In the genomic region with DNA sequence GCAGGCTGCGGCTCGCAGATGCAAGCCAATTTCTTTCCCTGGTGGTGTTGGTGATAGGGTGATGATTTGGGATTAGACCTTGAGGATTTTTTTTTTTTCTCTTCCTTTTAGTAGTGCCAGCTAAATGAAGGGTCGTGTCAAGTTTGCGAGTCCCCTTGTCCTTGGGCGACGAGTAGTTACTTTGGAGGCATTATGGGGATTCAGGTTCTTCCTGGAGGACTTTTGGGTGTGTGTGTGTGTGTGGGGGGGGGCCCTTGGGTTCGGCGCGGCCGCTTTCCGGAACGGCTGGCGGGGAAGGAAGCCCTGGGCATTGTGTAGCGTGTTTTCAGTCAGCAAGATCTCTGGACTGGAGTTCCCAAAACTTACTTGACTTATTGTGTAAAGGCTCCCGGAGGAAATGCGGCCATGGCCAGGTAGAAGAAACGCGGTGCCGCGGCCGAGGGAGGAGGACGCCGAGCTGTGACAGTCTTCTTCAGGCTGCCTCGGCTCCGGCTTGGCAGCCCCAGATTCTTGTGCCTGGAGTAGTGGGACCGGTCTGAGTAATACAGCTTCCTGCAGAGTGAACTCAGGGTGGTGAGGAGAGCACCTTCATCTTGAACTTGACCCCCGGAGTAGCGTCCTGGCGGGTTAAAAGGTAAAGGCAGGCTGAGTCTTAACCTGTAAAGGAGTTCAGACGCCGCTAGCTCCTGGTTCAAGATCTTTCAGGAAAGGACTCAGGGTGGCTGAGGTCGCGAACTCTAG, we compare ENCODE assay signal across 8 mouse cellular contexts. TPM values are rescaled to one million over a fixed set of nuclear protein-coding genes. Genes with fewer than 3 reads are reported as not detected.
DNase-seq lines count a peak whose midpoint lies in the region; ATAC-seq and TF ChIP-seq lines count a peak whose summit lies in the region.

No protein-coding gene starts in this region.

- peak overlapping the region; percentile 96 for H3K9ac ChIP-seq in heart, embryonic 13.5 days
- peak overlapping the region; percentile 99 for H3K9ac ChIP-seq in kidney, embryonic 15.5 days
- H3K9ac ChIP-seq in lung, embryonic 16.5 days (ENCODE audit: low read length): peak overlapping the region; percentile 87

- peak overlapping the region; percentile 98 for H3K27ac ChIP-seq in heart, embryonic 13.5 days (replicated peaks)
- H3K27ac ChIP-seq in kidney, embryonic 15.5 days: peak overlapping the region; percentile 98
- H3K27ac ChIP-seq in lung, embryonic 16.5 days (ENCODE audit: low read length): peak overlapping the region; percentile 96

- H3K4me1 ChIP-seq in E14TG2a.4 (replicated peaks; ENCODE audit: low read depth, low read length): peaks cover 63% of the 10 kb centered on the region
- peaks cover 72% of the 10 kb centered on the region for H3K4me1 ChIP-seq in heart, embryonic 13.5 days
- peaks cover 79% of the 10 kb centered on the region for H3K4me1 ChIP-seq in kidney, embryonic 15.5 days
- peaks cover 36% of the 10 kb centered on the region for H3K4me1 ChIP-seq in lung, embryonic 16.5 days (replicated peaks; ENCODE audit: control insufficient read depth, insufficient read depth, low read length)

- no peak for TF ChIP-seq CTCF in E14TG2a.4 (conservative IDR thresholded peaks at IDR 0.05; ENCODE audit: low read length)

- peak overlapping the region; percentile 96 for H3K4me3 ChIP-seq in E14TG2a.4 (replicated peaks; ENCODE audit: low read length)
- H3K4me3 ChIP-seq in heart, embryonic 13.5 days: peak overlapping the region; percentile 98
- H3K4me3 ChIP-seq in kidney, embryonic 15.5 days (replicated peaks): peak overlapping the region; percentile 95
- peak overlapping the region; percentile 80 for H3K4me3 ChIP-seq in lung, embryonic 16.5 days (ENCODE audit: low read length)

- DNase-seq in 3134 (ENCODE audit: extremely low read depth, insufficient read length, low spot score): peak; percentile 71
- peak; percentile 38 for DNase-seq in right cerebral cortex, postnatal 25 days
- DNase-seq in spleen, adult 12 weeks (ENCODE audit: low spot score): no peak

- no peaks in the 10 kb centered on the region for H3K9me3 ChIP-seq in E14TG2a.4 (ENCODE audit: low read length)
- H3K9me3 ChIP-seq in heart, embryonic 13.5 days: no peaks in the 10 kb centered on the region
- no peaks in the 10 kb centered on the region for H3K9me3 ChIP-seq in kidney, embryonic 15.5 days (replicated peaks)
- H3K9me3 ChIP-seq in lung, embryonic 16.5 days (ENCODE audit: control insufficient read depth, low read length): no peaks in the 10 kb centered on the region

- no peaks in the 10 kb centered on the region for H3K27me3 ChIP-seq in E14TG2a.4 (ENCODE audit: insufficient read depth, low read length)
- H3K27me3 ChIP-seq in heart, embryonic 13.5 days (replicated peaks): no peaks in the 10 kb centered on the region
- no peaks in the 10 kb centered on the region for H3K27me3 ChIP-seq in kidney, embryonic 15.5 days
- H3K27me3 ChIP-seq in lung, embryonic 16.5 days (ENCODE audit: control insufficient read depth, insufficient read depth, low read depth, low read length): no peaks in the 10 kb centered on the region

- ATAC-seq in common myeloid progenitor, adult 5-6 weeks (replicated peaks; ENCODE audit: low read depth, poor library complexity, severe bottlenecking): peak; percentile 28
- no peak for ATAC-seq in heart, embryonic 13.5 days (ENCODE audit: extremely low read depth, insufficient number of reproducible peaks, low FRiP score, low TSS enrichment)
- peak; percentile 43 for ATAC-seq in kidney, embryonic 15.5 days (replicated peaks; ENCODE audit: low FRiP score)
- no peak for ATAC-seq in lung, embryonic 16.5 days (ENCODE audit: low read depth)

- under 1% methylated on average over 33 of the region's 33 CpGs for WGBS in heart, embryonic 13.5 days
- WGBS in kidney, embryonic 15.5 days: 0% methylated on average over 33 of the region's 33 CpGs
- WGBS in lung, embryonic 16.5 days: 0% methylated on average over 33 of the region's 33 CpGs

- H3K4me2 ChIP-seq in heart, embryonic 13.5 days: peak overlapping the region; percentile 86
- peak overlapping the region; percentile 87 for H3K4me2 ChIP-seq in kidney, embryonic 15.5 days
- H3K4me2 ChIP-seq in lung, embryonic 16.5 days (ENCODE audit: low read depth, low read length): peak overlapping the region; percentile 80

- H3K36me3 ChIP-seq in E14TG2a.4 (ENCODE audit: insufficient read depth, low read length): peaks cover 5% of the 10 kb centered on the region; the same call in 1 of the 2 replicates
- H3K36me3 ChIP-seq in heart, embryonic 13.5 days: no peaks in the 10 kb centered on the region
- no peaks in the 10 kb centered on the region for H3K36me3 ChIP-seq in kidney, embryonic 15.5 days
- H3K36me3 ChIP-seq in lung, embryonic 16.5 days (ENCODE audit: control insufficient read depth, insufficient read depth, low read length): no peaks in the 10 kb centered on the region

RNA-seq across cellular contexts. Expression of a gene that starts 1.1 kb away (rescaled TPM):
- 4.9 and 6.3 TPM in 2 replicates for total RNA-seq in common myeloid progenitor, adult 5-6 weeks (2017)
- polyA plus RNA-seq in heart, embryonic 13.5 days (2015; fragmentation: Nextera tagmentation; extraction: Ambion mirVana): 25.0 and 27.0 TPM in 2 replicates
- 50.2 and 58.3 TPM in 2 replicates for polyA plus RNA-seq in kidney, embryonic 15.5 days (2015; fragmentation: Nextera tagmentation; extraction: Ambion mirVana)
- polyA plus RNA-seq in lung, embryonic 16.5 days (2015; fragmentation: Nextera tagmentation; extraction: Ambion mirVana): 33.2 and 35.2 TPM in 2 replicates

Comparison
In these comparisons a context has a peak if more than half of its experiments do, and no peak if none do; other contexts are left out.
1. ATAC-seq: peak in common myeloid progenitor, adult 5-6 weeks (single experiment) and kidney, embryonic 15.5 days (single experiment); none in heart, embryonic 13.5 days (single experiment) and lung, embryonic 16.5 days (single experiment).
2. Peak in every context shown above with its lines, with median percentiles within 50 percentile points of each other: H3K4me3 ChIP-seq, H3K27ac ChIP-seq, H3K4me2 ChIP-seq and H3K9ac ChIP-seq.